Mouse (Mus musculus) MEL (cell line): ENCODE results near the gene Prss38. TPM values are rescaled to one million over a fixed set of nuclear protein-coding genes. Genes with fewer than 3 reads are reported as not detected.

ENCODE experiments used
- DNase-seq: peaks from one replicate; pipeline ENCODE4 v3.0.0; 2011; ENCODE audit warnings: low read depth, low spot score
- H3K27ac ChIP-seq: 2 replicates; pipeline ENCODE4 v1.5.1; 2012; ENCODE audit warnings: low read depth, mild to moderate bottlenecking, control low read depth, low read length, moderate library complexity; ENCODE audit not compliant: control insufficient read depth
- H3K27me3 ChIP-seq, 2 experiments: fragments of 150-350 bp in 1 of 2; sonication (generic) in 1 of 2; 2 replicates each; pipeline ENCODE4 v1.6.1; 2012; ENCODE audit warnings: low read length in 2 of 2, mild to moderate bottlenecking in 2 of 2, improper control_type of control experiment in 1 of 2, moderate library complexity in 1 of 2; ENCODE audit not compliant: insufficient read depth in 2 of 2, control insufficient read depth in 1 of 2
- H3K36me3 ChIP-seq, 2 experiments: 2 replicates each; pipeline ENCODE4 v1.6.1; 2012 to 2014; ENCODE audit warnings: low read length in 2 of 2, improper control_type of control experiment in 1 of 2, inconsistent platforms in 1 of 2, mild to moderate bottlenecking in 1 of 2; ENCODE audit not compliant: insufficient read depth in 2 of 2, control insufficient read depth in 1 of 2
- H3K4me1 ChIP-seq, 2 experiments: fragments of 150-350 bp in 1 of 2; sonication (generic) in 1 of 2; 2 replicates each; pipeline ENCODE4 v1.6.1; 2012; ENCODE audit warnings: low read length in 2 of 2, improper control_type of control experiment in 1 of 2, mild to moderate bottlenecking in 1 of 2; ENCODE audit not compliant: insufficient read depth in 2 of 2, control insufficient read depth in 1 of 2
- H3K4me3 ChIP-seq, 2 experiments: fragments of 150-350 bp in 1 of 2; sonication (generic) in 1 of 2; 2 replicates each; pipeline ENCODE4 v1.5.1; 2012; ENCODE audit warnings: low read depth in 2 of 2, low read length in 2 of 2, mild to moderate bottlenecking in 2 of 2, moderate library complexity in 2 of 2, control low read depth in 1 of 2, improper control_type of control experiment in 1 of 2; ENCODE audit not compliant: control insufficient read depth in 1 of 2, insufficient read depth in 1 of 2
- H3K79me2 ChIP-seq: 2 replicates; pipeline ENCODE4 v1.6.1; 2012; ENCODE audit warnings: mild to moderate bottlenecking, low read length, moderate library complexity; ENCODE audit not compliant: control insufficient read depth, poor library complexity, insufficient read depth
- H3K9ac ChIP-seq: 2 replicates; pipeline ENCODE4 v1.6.1; 2012; ENCODE audit warnings: low read depth, mild to moderate bottlenecking, control low read depth, low read length, moderate library complexity; ENCODE audit not compliant: control insufficient read depth, poor library complexity, severe bottlenecking
- H3K9me3 ChIP-seq: fragments of 150-350 bp; sonication (generic); replicated peaks from 2 replicates; pipeline ENCODE4 v1.6.1; 2012; ENCODE audit warnings: mild to moderate bottlenecking, low read length, improper control_type of control experiment, moderate library complexity; ENCODE audit not compliant: insufficient read depth
- BHLHE40 ChIP-seq: IDR thresholded peaks from 2 replicates; pipeline ENCODE4 v1.6.1; 2012; ENCODE audit warnings: low read depth, mild to moderate bottlenecking, inconsistent platforms, low read length, improper control_type of control experiment, borderline replicate concordance
- CHD1 ChIP-seq: IDR thresholded peaks from 2 replicates; pipeline ENCODE4 v1.6.1; 2012; ENCODE audit warnings: low read depth, mild to moderate bottlenecking, inconsistent platforms, low read length, improper control_type of control experiment
- CHD2 ChIP-seq: IDR thresholded peaks from 2 replicates; pipeline ENCODE4 v1.6.1; 2011; ENCODE audit warnings: low read length, improper control_type of control experiment
- CTCF ChIP-seq, 3 experiments: IDR thresholded peaks in 2 of 3; conservative IDR thresholded peaks in 1 of 3; 2 replicates each; pipeline ENCODE4 v1.5.1; 2011 to 2012; ENCODE audit warnings: low read length in 3 of 3, low read depth in 2 of 3, mild to moderate bottlenecking in 2 of 3, improper control_type of control experiment in 1 of 3, inconsistent platforms in 1 of 3, mixed read lengths in 1 of 3, moderate library complexity in 1 of 3; ENCODE audit not compliant: control insufficient read depth in 1 of 3, insufficient read depth in 1 of 3, poor library complexity in 1 of 3, severe bottlenecking in 1 of 3
- E2F4 ChIP-seq: IDR thresholded peaks from 2 replicates; pipeline ENCODE4 v1.6.1; 2011; ENCODE audit warnings: low read depth, low read length, improper control_type of control experiment, borderline replicate concordance
- ELF1 ChIP-seq: IDR thresholded peaks from 2 replicates; pipeline ENCODE4 v1.6.1; 2014; ENCODE audit warnings: low read depth, mild to moderate bottlenecking, inconsistent platforms, low read length, improper control_type of control experiment, moderate library complexity
- EP300 ChIP-seq, 2 experiments: IDR thresholded peaks; 2 replicates each; pipeline ENCODE4 v1.6.1; 2011; ENCODE audit warnings: improper control_type of control experiment in 2 of 2, low read length in 2 of 2, low read depth in 1 of 2, mild to moderate bottlenecking in 1 of 2
- GATA1 ChIP-seq: IDR thresholded peaks from 2 replicates; pipeline ENCODE4 v1.6.1; 2011; ENCODE audit warnings: low read depth, low read length, improper control_type of control experiment
- HCFC1 ChIP-seq: IDR thresholded peaks from 2 replicates; pipeline ENCODE4 v1.6.1; 2012; ENCODE audit warnings: low read depth, mild to moderate bottlenecking, inconsistent platforms, low read length, improper control_type of control experiment, moderate library complexity
- KAT2A ChIP-seq: conservative IDR thresholded peaks from 2 replicates; pipeline ENCODE4 v1.6.1; 2012; ENCODE audit warnings: low read depth, low read length, improper control_type of control experiment, inconsistent platforms
- MAFK ChIP-seq: IDR thresholded peaks from 2 replicates; pipeline ENCODE4 v1.6.1; 2011; ENCODE audit warnings: low read depth, mild to moderate bottlenecking, low read length, improper control_type of control experiment, borderline replicate concordance
- MAZ ChIP-seq: IDR thresholded peaks from 2 replicates; pipeline ENCODE4 v1.6.1; 2012; ENCODE audit warnings: low read depth, mild to moderate bottlenecking, inconsistent platforms, low read length, improper control_type of control experiment
- MEF2A ChIP-seq: IDR thresholded peaks from 2 replicates; pipeline ENCODE4 v1.6.1; 2014; ENCODE audit warnings: low read depth, mild to moderate bottlenecking, inconsistent platforms, low read length, improper control_type of control experiment; ENCODE audit not compliant: poor library complexity, insufficient replicate concordance, severe bottlenecking; ENCODE audit errors: extremely low read depth
- MXI1 ChIP-seq: IDR thresholded peaks from 2 replicates; pipeline ENCODE4 v1.6.1; 2011; ENCODE audit warnings: mild to moderate bottlenecking, low read depth, low read length, improper control_type of control experiment
- MYB ChIP-seq: IDR thresholded peaks from 2 replicates; pipeline ENCODE4 v1.6.1; 2011; ENCODE audit warnings: mild to moderate bottlenecking, low read depth, low read length, improper control_type of control experiment
- NRF1 ChIP-seq: IDR thresholded peaks from 2 replicates; pipeline ENCODE4 v1.6.1; 2014; ENCODE audit warnings: low read depth, mild to moderate bottlenecking, inconsistent platforms, low read length, improper control_type of control experiment, moderate library complexity; ENCODE audit not compliant: poor library complexity, insufficient read depth, severe bottlenecking
- POLR2A ChIP-seq, 2 experiments: IDR thresholded peaks; 2 replicates each; pipeline ENCODE4 v1.6.1; 2011 to 2012; ENCODE audit warnings: low read length in 2 of 2, mild to moderate bottlenecking in 2 of 2, control low read depth in 1 of 2, improper control_type of control experiment in 1 of 2, low read depth in 1 of 2, moderate library complexity in 1 of 2; ENCODE audit not compliant: control insufficient read depth in 1 of 2, insufficient read depth in 1 of 2, poor library complexity in 1 of 2
- POLR2AphosphoS2 ChIP-seq: IDR thresholded peaks from 2 replicates; pipeline ENCODE4 v1.6.1; 2011; ENCODE audit warnings: low read length, improper control_type of control experiment
- POLR2AphosphoS5 ChIP-seq: IDR thresholded peaks from 2 replicates; pipeline ENCODE4 v1.6.1; 2012; ENCODE audit warnings: low read depth, borderline replicate concordance, mild to moderate bottlenecking, inconsistent platforms, low read length, moderate library complexity, mixed read lengths
- RCOR1 ChIP-seq: IDR thresholded peaks from 2 replicates; pipeline ENCODE4 v1.6.1; 2012; ENCODE audit warnings: low read depth, mild to moderate bottlenecking, inconsistent platforms, low read length, improper control_type of control experiment
- SIN3A ChIP-seq: IDR thresholded peaks from 2 replicates; pipeline ENCODE4 v1.6.1; 2012; ENCODE audit warnings: low read length, improper control_type of control experiment, inconsistent platforms
- SMC3 ChIP-seq: IDR thresholded peaks from 2 replicates; pipeline ENCODE4 v1.6.1; 2011; ENCODE audit warnings: low read depth, low read length, improper control_type of control experiment
- TCF12 ChIP-seq: IDR thresholded peaks from 2 replicates; pipeline ENCODE4 v1.6.1; 2014; ENCODE audit warnings: low read depth, mild to moderate bottlenecking, inconsistent platforms, low read length, improper control_type of control experiment, moderate library complexity
- ZMIZ1 ChIP-seq: IDR thresholded peaks from 2 replicates; pipeline ENCODE4 v1.6.1; 2012; ENCODE audit warnings: low read depth, mild to moderate bottlenecking, inconsistent platforms, low read length, improper control_type of control experiment, moderate library complexity
- polyA plus RNA-seq, 2 experiments: library from polyadenylated mRNA; stranded (reverse) in 1 of 2; unstranded in 1 of 2; fragments of >175 nt in 1 of 2; fragments of >200 nt in 1 of 2; gene quantifications; 2 replicates each; pipeline versions ENCODE4 v1.2.1 to v1.2.4; 2012; ENCODE audit warnings: low replicate concordance in 2 of 2, low read depth in 1 of 2; ENCODE audit not compliant: insufficient read length in 2 of 2, insufficient read depth in 1 of 2, missing spikeins in 1 of 2
- total RNA-seq: library from RNA; depleted of rRNA; stranded (reverse); fragments of 300-350 nt; gene quantifications from 2 replicates; pipeline ENCODE4 v1.2.3, GENCODE M21; 2012

Prss38 gene
- total and polyA plus RNA-seq, 3 experiments: not detected

DNA sequence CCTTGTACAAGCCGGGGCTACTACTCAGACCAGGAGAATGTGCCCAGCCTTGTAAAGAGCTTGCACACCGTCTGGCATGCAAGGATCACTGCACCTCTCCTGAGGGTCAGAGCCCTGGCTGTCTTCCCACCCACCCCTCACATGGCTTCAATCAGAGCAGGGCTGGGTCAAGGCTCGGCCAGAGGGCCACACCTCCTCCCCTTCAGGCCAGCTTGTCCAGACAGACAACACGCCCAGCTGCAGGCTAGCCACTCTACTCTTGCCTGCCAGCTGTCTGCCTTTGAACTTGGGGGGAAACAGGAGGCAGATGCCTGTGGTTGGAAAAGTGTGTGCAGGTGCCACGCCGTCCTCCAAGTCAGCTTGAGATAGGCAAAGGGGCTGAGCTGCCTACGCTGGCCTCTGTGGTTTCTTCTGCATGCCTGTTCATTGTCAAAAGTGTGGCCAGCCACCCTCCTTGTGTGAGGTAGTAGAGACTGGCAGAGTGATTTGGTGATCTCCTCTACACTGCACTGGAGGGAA, 9.0 kb upstream of the Prss38 start:
- H3K79me2 ChIP-seq: no peaks in the 10 kb centered on the region
- no peak for DNase-seq

DNA sequence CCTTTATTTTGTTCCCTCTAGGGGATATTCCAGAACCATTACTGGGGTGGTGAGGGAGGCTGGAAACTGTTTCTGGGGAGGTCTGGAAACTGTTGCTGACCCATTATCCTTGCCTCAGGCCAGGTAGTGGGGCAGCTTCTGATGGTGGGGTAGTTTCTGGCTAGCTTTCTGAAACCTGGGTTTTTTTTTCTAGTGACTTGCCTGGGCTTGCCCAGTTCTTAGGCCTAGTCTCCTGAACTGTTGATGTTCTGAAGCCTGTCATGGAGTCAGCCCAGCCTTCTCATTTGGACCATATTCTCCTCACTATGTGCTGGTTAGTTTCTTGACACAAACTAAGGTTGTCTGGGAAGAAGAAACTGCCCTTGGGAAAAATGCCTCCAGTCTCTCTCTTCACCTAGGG, 4.1 kb upstream of the Prss38 start:
- no peak overlapping the region for H3K27ac ChIP-seq
- TF ChIP-seq POLR2AphosphoS5 (no peak), NRF1 (no peak), MAZ (no peak), MYB (no peak)
- no peak overlapping the region for H3K9ac ChIP-seq
- H3K4me3 ChIP-seq: no peak overlapping the region
- H3K27me3 ChIP-seq: peaks cover 11 to 24% of the 10 kb centered on the region in 2 experiments
- no peaks in the 10 kb centered on the region for H3K4me1 ChIP-seq
- no peaks in the 10 kb centered on the region for H3K9me3 ChIP-seq
- H3K79me2 ChIP-seq: no peaks in the 10 kb centered on the region
- no peaks in the 10 kb centered on the region for H3K36me3 ChIP-seq
- DNase-seq: no peak

More for the DNA sequence above, 9.0 kb upstream of the Prss38 start:
- TF ChIP-seq EP300 (IDR thresholded peaks at IDR 0.05; ENCODE audit: low read depth in 1 of 2, low read length in 2 of 2) (no peak), TCF12 (no peak), RCOR1 (no peak), SMC3 (no peak), POLR2A (IDR thresholded peaks at IDR 0.05; ENCODE audit: control insufficient read depth in 1 of 2, insufficient read depth in 1 of 2, low read depth in 1 of 2, low read length in 2 of 2, poor library complexity in 1 of 2) (no peak), MAFK (no peak), SIN3A (no peak)
- Histone ChIP-seq H3K9me3 (no peaks in the 10 kb centered on the region), H3K27ac (no peak overlapping the region), H3K9ac (no peak overlapping the region), H3K36me3 (no peaks in the 10 kb centered on the region), H3K4me3 (no peak overlapping the region), H3K27me3 (peaks cover 8 to 16% of the 10 kb centered on the region in 2 experiments; a peak in 3 of 4 replicates), H3K4me1 (no peaks in the 10 kb centered on the region)

DNA sequence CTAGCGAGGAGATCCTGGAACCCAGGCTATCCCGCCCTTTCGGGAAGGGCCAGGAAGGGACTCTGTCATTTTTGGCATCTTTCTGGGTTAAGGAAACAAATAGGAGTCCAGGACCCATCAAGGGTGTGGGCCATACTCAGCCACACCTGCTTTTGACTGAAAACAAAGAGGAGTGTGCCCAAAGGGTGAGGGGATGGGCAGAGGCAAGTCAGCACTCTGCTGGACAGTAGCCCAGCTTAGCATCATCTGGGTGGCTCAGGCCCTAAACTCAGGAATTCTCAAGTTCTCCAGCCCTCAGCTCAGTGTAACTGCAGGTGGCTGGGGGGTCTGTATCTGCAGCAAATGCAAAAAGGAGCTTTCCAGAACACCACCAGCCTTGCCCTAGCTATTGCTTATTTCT, 2.5 kb upstream of the Prss38 start:
- DNase-seq: no peak
- Histone ChIP-seq H3K27me3 (peaks cover 11 to 24% of the 10 kb centered on the region in 2 experiments), H3K79me2 (no peaks in the 10 kb centered on the region), H3K4me1 (no peaks in the 10 kb centered on the region), H3K27ac (no peak overlapping the region), H3K36me3 (no peaks in the 10 kb centered on the region), H3K9ac (no peak overlapping the region), H3K4me3 (no peak overlapping the region), H3K9me3 (no peaks in the 10 kb centered on the region)
- no peak for TF ChIP-seq NRF1
- no peak for TF ChIP-seq POLR2AphosphoS2
- TF ChIP-seq MXI1: no peak
- TF ChIP-seq MEF2A: no peak
- TF ChIP-seq EP300 (IDR thresholded peaks at IDR 0.05; ENCODE audit: low read depth in 1 of 2, low read length in 2 of 2): no peak
- TF ChIP-seq RCOR1: no peak
- no peak for TF ChIP-seq POLR2AphosphoS5
- TF ChIP-seq GATA1: no peak
- no peak for TF ChIP-seq CHD2
- no peak for TF ChIP-seq MAZ
- TF ChIP-seq SMC3: no peak
- no peak for TF ChIP-seq E2F4
- TF ChIP-seq ZMIZ1: no peak
- TF ChIP-seq KAT2A: no peak
- TF ChIP-seq CTCF (IDR thresholded peaks at IDR 0.05 in 2 of 3, conservative IDR thresholded peaks at IDR 0.05 in 1 of 3; ENCODE audit: control insufficient read depth in 1 of 3, insufficient read depth in 1 of 3, low read depth in 2 of 3, low read length in 3 of 3, poor library complexity in 1 of 3, severe bottlenecking in 1 of 3): no peak
- TF ChIP-seq ELF1: no peak
- no peak for TF ChIP-seq BHLHE40
- TF ChIP-seq HCFC1: no peak
- TF ChIP-seq CHD1: no peak
